Mouse (Mus musculus): ENCODE measurements around the gene Rasgrp2. TPM values are rescaled to one million over a fixed set of nuclear protein-coding genes. Genes with fewer than 3 reads are reported as not detected.

Rasgrp2 gene
- polyA plus RNA-seq, 1 experiment, result 0.71 TPM

- H3ac ChIP-seq (ENCODE audit: control insufficient read depth, insufficient read length, low read depth), result no peak overlapping the region
- no peaks in the 10 kb centered on the region for H3K27me3 ChIP-seq (ENCODE audit: control insufficient read depth, insufficient read depth, insufficient read length)
- no peaks in the 10 kb centered on the region for H3K79me3 ChIP-seq (ENCODE audit: low read depth)
- TF ChIP-seq CEBPB (IDR thresholded peaks at IDR 0.05; ENCODE audit: low read depth), result no peak
- TF ChIP-seq FOSL1 (IDR thresholded peaks at IDR 0.05; ENCODE audit: insufficient read depth, low read length, poor library complexity, severe bottlenecking), result no peak
- TF ChIP-seq MYOD1 (IDR thresholded peaks at IDR 0.05; ENCODE audit: control insufficient read depth, insufficient read length, low read depth), result no peak
- no peak for TF ChIP-seq CTCF (IDR thresholded peaks at IDR 0.05; ENCODE audit: control insufficient read depth, insufficient read depth, insufficient read length)
- no peak for TF ChIP-seq MAX (IDR thresholded peaks at IDR 0.05)
- no peak for TF ChIP-seq USF1 (IDR thresholded peaks at IDR 0.05; ENCODE audit: low read depth)
- TF ChIP-seq MYOG (IDR thresholded peaks at IDR 0.05; ENCODE audit: control insufficient read depth, extremely low read depth, insufficient read length), result no peak
- H3K36me3 ChIP-seq (ENCODE audit: control insufficient read depth, insufficient read depth), result peaks cover 21% of the 10 kb centered on the region
- H3K79me2 ChIP-seq (ENCODE audit: control insufficient read depth, insufficient read depth), result no peaks in the 10 kb centered on the region
- no peak overlapping the region for H3K4me3 ChIP-seq (ENCODE audit: insufficient read depth, poor library complexity, severe bottlenecking)
Observed at GRCm38 (mm10) chr19:6383470-6383869, 15.7 kb upstream of the Rasgrp2 start.

- Histone ChIP-seq H3ac (ENCODE audit: control insufficient read depth, insufficient read length, low read depth) (no peak within 1 kb of the TSS), H3K79me3 (ENCODE audit: low read depth) (no peaks in the 10 kb centered on the region), H3K79me2 (ENCODE audit: control insufficient read depth, insufficient read depth) (no peaks in the 10 kb centered on the region), H3K27me3 (ENCODE audit: control insufficient read depth, insufficient read depth, insufficient read length) (no peaks in the 10 kb centered on the region), H3K36me3 (ENCODE audit: control insufficient read depth, insufficient read depth) (peaks cover 15% of the 10 kb centered on the region), H3K4me3 (ENCODE audit: insufficient read depth, poor library complexity, severe bottlenecking) (no peak within 1 kb of the TSS)
- no peak for TF ChIP-seq USF1 (IDR thresholded peaks at IDR 0.05; ENCODE audit: low read depth)
- TF ChIP-seq MYOD1 (IDR thresholded peaks at IDR 0.05; ENCODE audit: control insufficient read depth, insufficient read length, low read depth), result no peak
- no peak for TF ChIP-seq MYOG (IDR thresholded peaks at IDR 0.05; ENCODE audit: control insufficient read depth, extremely low read depth, insufficient read length)
- no peak for TF ChIP-seq MAX (IDR thresholded peaks at IDR 0.05)
- no peak for TF ChIP-seq FOSL1 (IDR thresholded peaks at IDR 0.05; ENCODE audit: insufficient read depth, low read length, poor library complexity, severe bottlenecking)
- no peak for TF ChIP-seq CEBPB (IDR thresholded peaks at IDR 0.05; ENCODE audit: low read depth)
- TF ChIP-seq CTCF (IDR thresholded peaks at IDR 0.05; ENCODE audit: control insufficient read depth, insufficient read depth, insufficient read length), result no peak
Observed at GRCm38 (mm10) chr19:6384128-6384527, 15.0 kb upstream of the Rasgrp2 start, which contains the start of gene Pygm. Gene Pygm, plus strand, starts transcription at chr19:6384399.

- Histone ChIP-seq H3ac (ENCODE audit: control insufficient read depth, insufficient read length, low read depth) (no peak overlapping the region), H3K79me3 (ENCODE audit: low read depth) (no peaks in the 10 kb centered on the region), H3K36me3 (ENCODE audit: control insufficient read depth, insufficient read depth) (peaks cover 7% of the 10 kb centered on the region), H3K27me3 (ENCODE audit: control insufficient read depth, insufficient read depth, insufficient read length) (no peaks in the 10 kb centered on the region), H3K79me2 (ENCODE audit: control insufficient read depth, insufficient read depth) (no peaks in the 10 kb centered on the region), H3K4me3 (ENCODE audit: insufficient read depth, poor library complexity, severe bottlenecking) (no peak overlapping the region)
- no peak for TF ChIP-seq MYOG (IDR thresholded peaks at IDR 0.05; ENCODE audit: control insufficient read depth, extremely low read depth, insufficient read length)
- TF ChIP-seq CTCF (IDR thresholded peaks at IDR 0.05; ENCODE audit: control insufficient read depth, insufficient read depth, insufficient read length), result no peak
- no peak for TF ChIP-seq MYOD1 (IDR thresholded peaks at IDR 0.05; ENCODE audit: control insufficient read depth, insufficient read length, low read depth)
- TF ChIP-seq MAX (IDR thresholded peaks at IDR 0.05), result no peak
- TF ChIP-seq USF1 (IDR thresholded peaks at IDR 0.05; ENCODE audit: low read depth), result no peak
- TF ChIP-seq CEBPB (IDR thresholded peaks at IDR 0.05; ENCODE audit: low read depth), result no peak
- TF ChIP-seq FOSL1 (IDR thresholded peaks at IDR 0.05; ENCODE audit: insufficient read depth, low read length, poor library complexity, severe bottlenecking), result no peak
Observed at GRCm38 (mm10) chr19:6384954-6385353, 14.2 kb upstream of the Rasgrp2 start.

GRCm38 (mm10) chr19:6385419-6385818 lies 13.7 kb upstream of the Rasgrp2 start:
- Histone ChIP-seq H3ac (ENCODE audit: control insufficient read depth, insufficient read length, low read depth) (no peak overlapping the region), H3K4me3 (ENCODE audit: insufficient read depth, poor library complexity, severe bottlenecking) (no peak overlapping the region), H3K79me3 (ENCODE audit: low read depth) (no peaks in the 10 kb centered on the region), H3K79me2 (ENCODE audit: control insufficient read depth, insufficient read depth) (no peaks in the 10 kb centered on the region), H3K36me3 (ENCODE audit: control insufficient read depth, insufficient read depth) (peaks cover 5% of the 10 kb centered on the region), H3K27me3 (ENCODE audit: control insufficient read depth, insufficient read depth, insufficient read length) (no peaks in the 10 kb centered on the region)
- TF ChIP-seq FOSL1 (IDR thresholded peaks at IDR 0.05; ENCODE audit: insufficient read depth, low read length, poor library complexity, severe bottlenecking), result no peak

GRCm38 (mm10) chr19:6385821-6386220 lies 13.3 kb upstream of the Rasgrp2 start:
- Histone ChIP-seq H3ac (ENCODE audit: control insufficient read depth, insufficient read length, low read depth) (no peak overlapping the region), H3K36me3 (ENCODE audit: control insufficient read depth, insufficient read depth) (peaks cover under 1% of the 10 kb centered on the region), H3K4me3 (ENCODE audit: insufficient read depth, poor library complexity, severe bottlenecking) (no peak overlapping the region), H3K79me2 (ENCODE audit: control insufficient read depth, insufficient read depth) (no peaks in the 10 kb centered on the region), H3K27me3 (ENCODE audit: control insufficient read depth, insufficient read depth, insufficient read length) (no peaks in the 10 kb centered on the region), H3K79me3 (ENCODE audit: low read depth) (no peaks in the 10 kb centered on the region)
- no peak for TF ChIP-seq MAX (IDR thresholded peaks at IDR 0.05)
- no peak for TF ChIP-seq MYOD1 (IDR thresholded peaks at IDR 0.05; ENCODE audit: control insufficient read depth, insufficient read length, low read depth)
- no peak for TF ChIP-seq CTCF (IDR thresholded peaks at IDR 0.05; ENCODE audit: control insufficient read depth, insufficient read depth, insufficient read length)
- TF ChIP-seq USF1 (IDR thresholded peaks at IDR 0.05; ENCODE audit: low read depth), result no peak
- no peak for TF ChIP-seq FOSL1 (IDR thresholded peaks at IDR 0.05; ENCODE audit: insufficient read depth, low read length, poor library complexity, severe bottlenecking)
- TF ChIP-seq MYOG (IDR thresholded peaks at IDR 0.05; ENCODE audit: control insufficient read depth, extremely low read depth, insufficient read length), result no peak
- TF ChIP-seq CEBPB (IDR thresholded peaks at IDR 0.05; ENCODE audit: low read depth), result no peak

- Histone ChIP-seq H3K27me3 (ENCODE audit: control insufficient read depth, insufficient read depth, insufficient read length) (no peaks in the 10 kb centered on the region), H3K79me2 (ENCODE audit: control insufficient read depth, insufficient read depth) (no peaks in the 10 kb centered on the region), H3K36me3 (ENCODE audit: control insufficient read depth, insufficient read depth) (no peaks in the 10 kb centered on the region), H3K4me3 (ENCODE audit: insufficient read depth, poor library complexity, severe bottlenecking) (no peak overlapping the region), H3ac (ENCODE audit: control insufficient read depth, insufficient read length, low read depth) (no peak overlapping the region), H3K79me3 (ENCODE audit: low read depth) (no peaks in the 10 kb centered on the region)
- TF ChIP-seq MAX (IDR thresholded peaks at IDR 0.05), result no peak
- no peak for TF ChIP-seq MYOG (IDR thresholded peaks at IDR 0.05; ENCODE audit: control insufficient read depth, extremely low read depth, insufficient read length)
- no peak for TF ChIP-seq CTCF (IDR thresholded peaks at IDR 0.05; ENCODE audit: control insufficient read depth, insufficient read depth, insufficient read length)
- no peak for TF ChIP-seq USF1 (IDR thresholded peaks at IDR 0.05; ENCODE audit: low read depth)
- TF ChIP-seq CEBPB (IDR thresholded peaks at IDR 0.05; ENCODE audit: low read depth), result no peak
Observed at GRCm38 (mm10) chr19:6386234-6386633, 12.9 kb upstream of the Rasgrp2 start.

Data from C2C12 (cell line).